Mouse (Mus musculus) G1E (cell line): Measurements from ENCODE around the gene Btbd9.

Source experiments
- CTCF ChIP-seq: IDR thresholded peaks from 2 replicates; pipeline ENCODE4 v1.5.1; 2012; ENCODE audit warnings: low read depth, low read length, inconsistent platforms, mixed read lengths
- GATA1 ChIP-seq: IDR thresholded peaks from 2 replicates; pipeline ENCODE4 v1.6.1; 2012; ENCODE audit warnings: borderline replicate concordance, low read length, inconsistent platforms, mixed read lengths
- GATA2 ChIP-seq: IDR thresholded peaks from 2 replicates; pipeline ENCODE4 v1.6.1; 2012; ENCODE audit warnings: low read depth, low read length, inconsistent platforms, borderline replicate concordance
- POLR2AphosphoS5 ChIP-seq: IDR thresholded peaks from 2 replicates; pipeline ENCODE4 v1.6.1; 2012; ENCODE audit warnings: low read depth, low read length, inconsistent platforms; ENCODE audit not compliant: insufficient replicate concordance
- TAL1 ChIP-seq: conservative IDR thresholded peaks from 2 replicates; pipeline ENCODE4 v1.6.1; 2012; ENCODE audit warnings: low read depth, low read length, inconsistent platforms, mixed read lengths

DNA sequence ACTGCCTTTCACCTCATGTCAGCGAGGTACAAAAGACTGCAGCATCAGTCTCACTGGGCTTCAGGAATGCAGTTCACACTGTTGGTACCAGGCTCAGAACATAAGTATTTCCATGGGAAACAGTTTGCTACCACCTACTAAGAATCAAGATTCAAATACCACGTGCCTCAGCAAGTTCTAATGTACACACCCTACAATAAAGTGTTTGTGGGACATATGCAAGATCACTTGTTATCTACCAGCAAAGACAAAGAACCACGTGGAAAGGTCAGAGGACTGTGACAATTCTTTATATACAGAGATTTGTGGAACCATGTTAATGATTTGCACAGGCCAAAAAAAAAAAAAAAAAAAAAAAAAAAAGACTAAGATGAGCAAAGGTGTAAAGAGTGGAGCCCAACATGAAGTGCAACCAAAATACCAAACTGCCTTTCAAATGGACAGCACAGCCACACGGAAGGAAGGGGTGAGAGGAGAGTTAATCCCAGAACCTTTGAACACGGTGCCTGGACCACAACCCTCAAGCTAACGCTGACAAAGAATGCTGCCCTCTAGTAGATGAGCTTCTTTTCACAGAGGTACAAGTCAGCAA is 12.7 kb downstream of the Btbd9 start:
- no peak for TF ChIP-seq CTCF
- no peak for TF ChIP-seq GATA1
- TF ChIP-seq POLR2AphosphoS5: no peak
- no peak for TF ChIP-seq TAL1
- no peak for TF ChIP-seq GATA2
